Mouse (Mus musculus) stomach, adult 2 months (tissue): ENCODE measurements around the gene Il17ra. TPM values are rescaled to one million over a fixed set of nuclear protein-coding genes. Genes with fewer than 3 reads are reported as not detected.

Experiments used
- polyA plus RNA-seq: library from polyadenylated mRNA; depleted of rRNA; stranded (reverse); fragments of >200 nt; gene quantifications from 2 replicates; pipeline ENCODE4 v1.2.3, GENCODE M21; 2012; rRNA removed

The Il17ra gene
- polyA plus RNA-seq = 4.0 and 5.5 TPM in 2 replicates

GRCm38 (mm10) chr6:120463086-120463871, at the start of gene Il17ra:
Gene Il17ra (plus strand): TSS chr6:120463247.

GRCm38 (mm10) chr6:120493374-120494181, 30.5 kb downstream of the Il17ra start, which contains the start of gene Tmem121b:
Gene Tmem121b (minus strand): TSS chr6:120493807.

GRCm38 (mm10) chr6:120531020-120531965, 68.2 kb downstream of the Il17ra start, which contains the start of gene Hdhd5:
Gene Hdhd5 (minus strand): TSS chr6:120531319.

Other genes starting within 250 kb of the Il17ra start
- 0.21 and 0.39 TPM in 2 replicates for gene D330020A13Rik, start 168.9 kb upstream of the Il17ra start, polyA plus RNA-seq
- gene B4galnt3, start 168.7 kb upstream of the Il17ra start, polyA plus RNA-seq = 16.6 and 18.5 TPM in 2 replicates
- 0.13 and 0.70 TPM in 2 replicates for gene Kdm5a, start 99.1 kb upstream of the Il17ra start, polyA plus RNA-seq
- gene Ccdc77, start 98.9 kb upstream of the Il17ra start, polyA plus RNA-seq = 0.23 and 0.55 TPM in 2 replicates
- gene Tmem121b, start 30.6 kb downstream of the Il17ra start, polyA plus RNA-seq = 0.03 TPM in 1 of 2 replicates, not detected in the other
- gene Hdhd5, start 68.1 kb downstream of the Il17ra start, polyA plus RNA-seq = 8.1 and 10.0 TPM in 2 replicates
- gene Cecr2, start 203.1 kb downstream of the Il17ra start, polyA plus RNA-seq = 0.34 and 0.49 TPM in 2 replicates